Mouse (Mus musculus): ENCODE data around the gene Uso1. TPM values are rescaled to one million over a fixed set of nuclear protein-coding genes. Genes with fewer than 3 reads are reported as not detected.

The Uso1 gene
- total RNA-seq, 4 experiments from 2014 or later: 84.5 to 114 (median 92.1) TPM

DNA sequence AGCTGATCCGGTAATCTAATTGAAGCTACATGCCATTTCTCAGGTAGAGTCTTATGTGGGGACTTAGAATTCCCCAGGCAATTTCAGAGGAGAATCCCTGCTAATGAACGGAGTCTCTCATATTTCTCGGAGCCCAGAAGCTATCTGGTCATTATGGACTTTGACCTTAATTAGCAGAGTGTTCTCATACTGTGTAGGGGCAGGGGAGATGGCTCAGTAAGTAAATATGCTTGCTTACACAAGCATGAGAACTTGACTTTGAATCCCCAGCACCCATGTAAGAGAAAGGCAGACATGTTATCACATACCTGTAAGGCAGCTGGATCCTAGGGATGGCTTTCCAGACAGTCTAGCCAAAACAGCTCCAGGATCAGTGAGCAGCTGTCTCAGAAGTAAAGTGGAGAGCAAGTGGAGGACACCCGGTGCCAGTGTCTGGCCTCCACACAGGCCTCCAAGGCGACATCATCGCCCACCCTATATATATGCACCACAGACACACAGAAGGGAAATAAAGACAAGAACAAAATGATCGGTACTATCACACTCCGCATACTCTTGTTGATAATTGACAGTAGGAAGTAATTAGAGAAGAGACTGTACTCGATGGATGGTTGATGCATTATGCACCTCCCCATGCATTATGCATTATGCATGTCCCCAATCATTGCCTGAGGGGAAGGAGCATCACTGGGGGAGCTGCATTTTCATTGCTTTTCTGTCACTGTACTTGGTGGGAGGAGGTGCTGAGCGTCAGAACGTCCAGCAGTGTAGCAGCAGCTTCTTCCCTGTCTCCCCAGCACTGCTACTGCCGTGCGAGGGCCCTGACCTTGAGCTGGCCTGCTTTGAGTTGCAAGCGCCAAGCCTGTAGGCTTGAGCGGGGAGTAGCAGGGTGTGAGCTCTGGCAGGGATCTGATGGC, 59.4 kb downstream of the Uso1 start:
- DNase-seq: peak; percentile 34

DNA sequence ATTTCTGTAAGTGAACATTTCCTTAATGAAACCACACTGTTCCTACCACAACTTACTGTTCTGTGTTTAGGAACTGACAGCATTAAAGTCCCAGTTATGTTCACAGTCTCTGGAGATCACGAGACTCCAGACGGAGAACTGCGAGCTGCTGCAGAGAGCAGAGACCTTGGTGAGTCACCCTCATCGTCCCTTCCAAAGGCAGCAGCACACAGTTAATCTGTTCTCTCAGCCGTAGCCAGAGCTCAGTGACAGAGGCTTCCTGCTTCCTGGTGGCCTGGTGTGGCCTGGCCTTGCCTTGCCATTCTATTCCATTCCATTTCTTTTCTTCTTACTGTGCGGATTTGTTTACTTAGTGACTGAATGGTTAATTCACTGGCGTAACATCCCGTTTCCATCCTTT, 60.5 kb downstream of the Uso1 start:
- DNase-seq: peak; percentile 58

GRCm38 (mm10) chr5:92204162-92205036, 66.7 kb downstream of the Uso1 start:
- no peak for DNase-seq

GRCm38 (mm10) chr5:92205184-92205583, 67.4 kb downstream of the Uso1 start:
- no peak for DNase-seq

DNA sequence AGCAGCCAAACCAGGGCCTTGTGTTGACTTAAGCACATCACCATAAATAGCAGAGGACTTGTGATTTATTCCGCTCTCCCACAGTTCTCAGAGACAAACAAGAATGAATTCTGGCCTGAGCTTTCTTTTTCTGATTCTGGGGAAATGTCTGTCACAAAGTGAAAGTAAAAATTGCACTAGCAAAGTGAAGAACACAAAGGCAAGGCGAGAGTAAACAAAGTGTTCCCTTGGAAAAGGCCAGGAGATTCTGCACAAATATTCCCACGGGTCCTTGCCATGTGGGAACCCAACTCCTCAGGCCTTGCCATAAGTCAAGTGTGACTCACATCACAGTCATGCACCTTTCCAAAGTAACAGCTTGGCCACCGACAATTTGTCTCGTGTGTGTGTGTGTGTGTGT, 68.0 kb downstream of the Uso1 start:
- DNase-seq: peak; percentile 20

- no peak for DNase-seq
These were observed 68.4 kb downstream of the Uso1 start for GRCm38 (mm10) chr5:92206121-92206520.

DNA sequence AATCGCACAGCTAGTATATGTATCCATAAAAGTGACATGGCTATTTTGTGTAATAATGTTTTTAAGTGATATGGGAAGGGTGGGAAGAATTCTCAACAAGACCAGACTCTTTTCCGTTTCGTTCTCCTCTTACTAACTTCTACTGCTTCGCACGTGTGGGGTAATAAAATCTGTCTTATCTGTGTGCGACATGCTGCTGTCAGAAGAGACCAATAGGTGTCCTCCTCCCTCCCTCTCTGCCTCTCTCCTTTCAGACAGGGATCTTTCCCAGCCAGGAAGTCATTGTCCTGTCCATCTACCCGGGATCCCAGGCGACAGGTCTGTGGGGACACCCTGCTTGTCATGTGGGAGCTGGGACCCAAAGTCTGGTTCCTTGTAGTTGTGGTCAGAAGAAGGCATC, 72.5 kb downstream of the Uso1 start:
- DNase-seq: no peak

DNA sequence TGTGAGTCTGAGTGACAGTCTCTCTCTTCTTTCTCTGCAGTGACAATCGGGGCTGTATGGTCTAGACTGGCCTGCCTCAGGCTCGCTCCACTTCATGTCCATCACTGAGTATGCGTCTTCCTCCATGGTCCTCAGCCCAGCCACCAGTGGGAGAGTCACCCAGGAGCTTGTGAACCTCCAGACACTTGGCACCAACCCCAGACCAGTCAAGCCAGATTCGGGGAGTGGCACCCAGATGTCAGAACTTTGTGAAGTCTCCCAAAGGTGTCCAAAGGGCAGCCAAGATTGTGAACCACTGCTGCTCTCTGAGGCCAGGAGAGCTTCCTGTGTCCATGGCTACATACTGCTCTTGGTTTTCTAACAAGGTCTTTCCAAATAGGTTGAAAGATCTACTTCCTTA, 74.5 kb downstream of the Uso1 start:
- DNase-seq: no peak

- no peak for DNase-seq
These were observed 77.6 kb downstream of the Uso1 start, which contains the start of gene U90926 for GRCm38 (mm10) chr5:92215308-92215707. TSS of gene U90926 (minus strand) at chr5:92215408.

DNA sequence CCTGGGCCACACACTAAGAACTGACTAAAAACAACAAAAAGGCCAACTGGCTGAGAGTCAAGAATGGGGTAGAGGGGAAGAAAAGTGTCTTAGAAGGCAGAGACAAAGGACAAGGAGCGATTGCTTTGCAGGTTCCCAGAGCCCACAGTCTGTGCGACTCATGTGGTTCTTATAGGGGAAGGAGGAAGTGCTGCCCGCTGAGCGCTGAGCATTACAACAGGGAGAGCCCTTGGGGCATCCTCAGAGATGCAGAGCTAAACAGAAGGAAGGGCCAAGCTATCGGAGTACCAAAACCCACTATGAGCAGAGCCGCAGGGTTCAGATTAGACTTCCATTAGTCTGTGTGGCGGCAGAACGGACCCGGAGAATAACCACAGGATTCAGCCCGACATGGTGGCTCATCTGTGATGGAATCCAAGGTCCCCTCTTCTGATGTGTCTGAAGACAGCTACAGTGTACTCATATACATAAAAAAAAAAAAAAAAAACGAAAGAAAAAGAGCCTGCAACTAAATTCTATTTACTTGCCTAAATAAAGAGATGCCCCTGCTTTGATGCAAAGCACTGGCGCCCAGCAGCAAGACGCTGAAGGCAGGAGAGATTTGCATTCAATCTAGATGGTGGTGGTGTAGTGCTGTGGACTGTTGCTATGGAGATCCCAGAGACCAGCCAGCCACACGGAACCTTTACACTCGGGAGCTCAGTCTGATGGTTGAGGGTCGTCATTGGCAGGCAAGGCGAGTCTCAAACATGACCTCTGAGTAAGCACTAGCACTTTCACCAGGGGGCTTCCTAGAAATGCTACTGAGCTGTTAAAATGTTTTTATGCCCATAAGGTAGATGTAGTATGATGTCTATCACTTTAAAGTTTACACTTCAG, 81.4 kb downstream of the Uso1 start:
- DNase-seq: no peak

- no peak for DNase-seq
These were observed 82.1 kb downstream of the Uso1 start for GRCm38 (mm10) chr5:92219826-92220225.

GRCm38 (mm10) chr5:92220287-92220902, 82.7 kb downstream of the Uso1 start:
- no peak for DNase-seq

GRCm38 (mm10) chr5:92227782-92228181, 90.0 kb downstream of the Uso1 start:
- no peak for DNase-seq

DNA sequence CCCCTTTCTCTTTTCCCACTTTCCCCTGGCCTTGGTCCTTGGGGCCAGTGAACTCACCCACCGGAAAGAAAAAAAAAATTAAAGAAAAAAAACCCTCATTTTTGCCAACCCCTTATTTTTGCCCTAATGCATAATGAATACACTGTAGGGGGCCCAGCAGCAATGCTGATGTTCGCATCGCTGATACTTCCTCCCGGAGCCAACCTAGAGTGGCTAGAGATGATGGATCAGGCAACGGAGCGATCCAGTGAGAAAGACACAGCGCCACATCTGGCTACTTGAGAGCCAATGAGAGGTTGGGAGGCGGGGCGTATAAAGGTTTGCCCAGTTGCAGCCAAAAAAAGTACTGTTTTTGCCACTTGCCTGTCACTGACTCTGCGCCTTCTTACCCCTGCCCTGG, 91.0 kb downstream of the Uso1 start:
- DNase-seq: no peak

DNA sequence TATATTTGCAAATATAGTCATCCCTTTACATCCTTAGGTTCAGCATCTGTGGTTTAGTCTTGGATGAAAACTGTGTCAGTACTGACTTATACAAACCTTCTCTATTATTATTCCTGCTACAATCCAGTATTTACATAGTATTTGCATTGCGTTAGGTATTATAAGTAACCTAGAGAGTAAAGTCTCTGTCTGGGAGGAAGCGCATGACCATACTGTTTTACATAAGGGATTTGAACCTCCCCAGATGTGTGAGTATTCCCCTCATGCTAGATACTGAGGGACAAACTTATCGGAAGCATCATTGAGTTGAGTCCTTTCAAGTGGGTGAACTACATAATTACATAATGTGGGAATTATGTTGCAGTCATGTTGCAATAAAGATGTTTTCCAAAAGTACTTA, 91.8 kb downstream of the Uso1 start:
- no peak for DNase-seq

GRCm38 (mm10) chr5:92230306-92230705, 92.6 kb downstream of the Uso1 start:
- no peak for DNase-seq

GRCm38 (mm10) chr5:92231836-92232235, 94.1 kb downstream of the Uso1 start:
- DNase-seq: no peak

DNA sequence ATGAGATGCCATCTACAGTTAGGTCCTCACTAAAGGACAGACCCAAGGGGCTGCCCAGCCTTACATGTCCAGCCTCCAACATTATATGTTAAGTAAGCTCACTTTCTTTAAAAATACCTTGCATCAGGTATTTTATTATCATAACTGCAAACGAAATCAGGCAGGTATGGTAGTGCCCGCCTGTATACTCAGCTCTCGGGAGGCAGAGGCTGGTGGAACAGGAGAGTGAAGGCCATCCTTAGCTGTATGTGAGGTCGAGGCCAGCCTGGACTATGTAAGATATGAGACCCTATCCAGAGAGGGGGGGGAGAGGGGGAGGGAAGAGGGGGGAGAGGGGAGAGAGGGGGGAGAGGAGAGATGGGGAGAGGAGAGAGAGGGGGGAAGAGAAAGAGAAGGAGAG, 95.6 kb downstream of the Uso1 start:
- DNase-seq: no peak

GRCm38 (mm10) chr5:92234939-92235557, 97.3 kb downstream of the Uso1 start:
- no peak for DNase-seq

DNA sequence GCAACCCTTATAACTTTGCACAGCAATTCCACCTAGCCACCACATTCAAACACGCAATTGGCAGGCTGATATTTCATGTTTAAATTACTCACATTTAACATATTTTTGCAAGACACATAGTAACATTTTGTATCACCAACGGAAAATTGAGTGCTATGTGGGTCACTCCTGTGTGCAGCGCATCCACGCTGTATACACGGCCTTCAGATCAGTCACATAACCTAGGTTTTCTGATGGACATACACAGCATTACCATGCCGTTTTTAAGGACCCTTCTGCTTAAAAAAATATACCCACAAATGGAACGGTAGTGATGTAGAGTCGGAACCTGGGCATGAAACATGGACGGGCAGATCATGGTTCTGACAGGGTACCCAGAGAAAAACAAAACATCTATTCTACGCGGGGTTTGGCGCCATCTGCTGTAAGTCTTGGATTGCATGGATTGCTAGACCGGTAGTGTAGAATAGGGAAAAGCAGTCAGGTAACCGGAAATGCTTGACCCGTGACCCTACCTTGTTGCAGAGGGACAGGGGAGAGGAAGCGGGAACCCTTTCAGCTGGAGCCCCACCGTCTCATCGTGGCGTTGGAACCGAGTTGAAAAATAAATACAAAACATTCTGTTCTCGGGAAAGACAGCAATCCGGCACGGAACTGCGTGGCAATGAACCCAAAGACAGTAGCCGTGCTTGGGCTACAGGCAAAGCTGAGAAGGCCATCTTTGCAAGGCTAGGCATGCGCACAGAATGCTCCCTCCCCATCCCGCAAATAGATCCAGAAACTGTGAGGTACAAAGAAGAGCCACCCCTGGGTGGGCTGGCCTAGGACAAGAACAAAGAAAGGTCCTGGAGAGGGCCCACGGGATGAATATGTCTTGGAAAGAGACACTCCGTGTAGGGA, 101.8 kb downstream of the Uso1 start:
- DNase-seq: peak; percentile 47

All from adrenal gland, adult 8-10 months (tissue).